Mouse (Mus musculus) olfactory bulb, adult 2 months (tissue): Measurements from ENCODE around the gene Zcchc14.

Experiments
- CTCF ChIP-seq: fragments of 200-500 bp; IDR thresholded peaks from 2 replicates; pipeline ENCODE4 v1.5.1; 2012; ENCODE audit warnings: low read depth, mild to moderate bottlenecking, low read length, moderate library complexity; ENCODE audit not compliant: insufficient read depth
- POLR2A ChIP-seq: fragments of 200-500 bp; IDR thresholded peaks from 2 replicates; pipeline ENCODE4 v1.6.1; 2012; ENCODE audit warnings: mild to moderate bottlenecking, low read depth, low read length, moderate library complexity; ENCODE audit not compliant: insufficient read depth

- TF ChIP-seq POLR2A (no peak), CTCF (no peak)
Observed at GRCm38 (mm10) chr8:121609251-121609650, 43.5 kb downstream of the Zcchc14 start.
